Mouse (Mus musculus): ENCODE data around the gene Serinc3.
"Not testable (repeated sequence)": the region's sequence is repeated elsewhere in the genome, so short reads cannot be mapped to it uniquely, and the experiment has no call there.

Gene Serinc3

GRCm38 (mm10) chr2:163644575-163645385 lies at the start of gene Serinc3:
TSS of gene Serinc3 (minus strand) at chr2:163645131.
- DNase-seq (ENCODE audit: low read depth, low spot score) = peak; percentile 99

DNA sequence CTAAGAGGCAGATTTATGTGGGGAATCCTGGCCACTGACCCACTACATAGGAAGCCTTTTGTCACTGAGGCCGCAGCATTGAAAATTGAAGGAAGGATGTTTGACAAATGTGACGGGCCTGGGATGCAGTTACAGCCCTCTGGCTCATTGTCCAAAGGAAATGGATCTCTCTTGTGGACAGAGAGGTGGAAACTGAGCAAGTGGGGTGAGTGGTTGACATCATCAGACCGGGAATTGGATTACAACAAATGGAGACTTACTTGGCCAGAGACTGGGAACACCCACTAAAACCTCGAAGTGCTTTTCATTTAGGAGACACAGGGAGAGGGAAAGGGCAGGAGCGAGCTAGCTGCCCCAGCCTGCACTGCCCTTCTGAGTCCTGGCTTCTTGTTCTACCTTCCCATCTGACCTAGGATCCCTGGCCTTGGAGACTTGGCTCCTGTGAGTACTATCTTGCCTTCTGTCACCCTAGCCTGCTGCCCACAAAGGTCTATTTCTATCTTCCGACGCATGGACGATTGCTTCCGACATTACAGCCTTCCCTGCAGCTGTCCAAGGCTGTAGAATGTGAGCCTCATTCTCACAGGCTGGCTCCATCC lies 48.9 kb upstream of the Serinc3 start:
- DNase-seq (ENCODE audit: low read depth, low spot score) = no peak

GRCm38 (mm10) chr2:163692873-163693612 lies 48.1 kb upstream of the Serinc3 start:
- DNase-seq (ENCODE audit: low read depth, low spot score) = no peak

GRCm38 (mm10) chr2:163691846-163692605 lies 47.1 kb upstream of the Serinc3 start:
- DNase-seq (ENCODE audit: low read depth, low spot score) = no peak

- no peak for DNase-seq (ENCODE audit: low read depth, low spot score)
Observed at GRCm38 (mm10) chr2:163690409-163691304, 45.7 kb upstream of the Serinc3 start.

- no peak for DNase-seq (ENCODE audit: low read depth, low spot score)
Observed at GRCm38 (mm10) chr2:163689771-163690170, 44.8 kb upstream of the Serinc3 start.

- not testable (repeated sequence) for DNase-seq (ENCODE audit: low read depth, low spot score)
Observed at GRCm38 (mm10) chr2:163688377-163688776, 43.4 kb upstream of the Serinc3 start.

DNA sequence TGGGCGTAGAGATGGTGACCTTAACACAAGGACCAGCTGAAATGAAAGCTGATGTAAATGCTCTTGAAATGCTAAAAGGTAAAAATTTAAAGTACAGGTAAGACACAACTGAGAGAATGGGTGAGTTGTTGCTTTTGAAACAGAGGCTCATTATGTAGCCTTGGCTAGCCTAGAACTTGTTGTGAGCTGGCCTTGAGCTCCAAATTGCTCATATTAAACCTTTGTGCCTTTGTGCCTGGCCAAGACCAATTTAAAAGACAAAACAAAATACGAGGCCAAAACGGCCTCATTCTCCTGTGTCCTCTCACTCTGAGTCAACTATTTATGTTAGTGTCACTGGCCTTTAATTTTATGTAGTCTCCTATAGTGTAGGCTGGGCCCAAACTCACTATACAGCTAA lies 42.0 kb upstream of the Serinc3 start:
- DNase-seq (ENCODE audit: low read depth, low spot score) = no peak

DNA sequence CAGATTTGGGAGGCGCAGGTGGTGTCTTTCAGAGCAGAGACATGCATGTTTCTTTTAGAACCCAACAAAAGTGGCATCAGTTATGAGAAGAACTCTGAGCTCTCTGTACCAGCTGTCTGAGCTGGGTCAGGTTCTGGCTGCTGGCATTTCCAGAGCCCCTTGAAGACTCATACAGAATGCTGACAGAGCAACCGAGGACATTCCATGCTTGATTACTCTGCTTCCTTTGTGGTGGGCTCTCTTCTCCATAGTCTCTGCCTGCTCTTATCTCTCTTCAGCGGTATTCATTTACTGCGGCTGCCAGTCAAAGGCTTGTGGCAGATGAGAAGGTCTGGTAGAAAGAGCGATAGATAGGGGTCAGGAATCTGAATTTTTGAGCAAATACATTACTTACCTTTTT lies 41.3 kb upstream of the Serinc3 start:
- DNase-seq (ENCODE audit: low read depth, low spot score) = no peak

- DNase-seq (ENCODE audit: low read depth, low spot score) = no peak
Observed at GRCm38 (mm10) chr2:163685761-163686200, 40.9 kb upstream of the Serinc3 start.

- no peak for DNase-seq (ENCODE audit: low read depth, low spot score)
Observed at GRCm38 (mm10) chr2:163685287-163685686, 40.4 kb upstream of the Serinc3 start.

DNA sequence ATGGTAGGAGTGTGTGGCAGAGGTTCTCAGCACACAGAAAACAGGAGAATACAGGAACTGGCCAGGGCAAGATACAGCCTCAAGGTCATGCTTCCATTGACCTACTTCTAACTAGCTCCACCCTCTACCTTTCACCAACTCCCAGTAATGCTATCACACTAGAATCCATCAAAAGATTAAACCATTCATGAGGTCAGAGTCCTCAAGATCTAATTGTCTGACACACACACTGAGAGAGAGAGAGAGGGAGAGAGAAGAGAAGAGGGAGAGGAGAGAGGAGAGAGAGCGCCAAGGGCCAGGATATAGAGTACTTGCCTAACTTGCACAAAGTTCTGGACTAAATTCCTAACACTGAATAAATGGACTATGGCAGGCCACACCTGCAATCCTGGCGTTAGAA lies 37.4 kb upstream of the Serinc3 start:
- DNase-seq (ENCODE audit: low read depth, low spot score) = no peak

DNA sequence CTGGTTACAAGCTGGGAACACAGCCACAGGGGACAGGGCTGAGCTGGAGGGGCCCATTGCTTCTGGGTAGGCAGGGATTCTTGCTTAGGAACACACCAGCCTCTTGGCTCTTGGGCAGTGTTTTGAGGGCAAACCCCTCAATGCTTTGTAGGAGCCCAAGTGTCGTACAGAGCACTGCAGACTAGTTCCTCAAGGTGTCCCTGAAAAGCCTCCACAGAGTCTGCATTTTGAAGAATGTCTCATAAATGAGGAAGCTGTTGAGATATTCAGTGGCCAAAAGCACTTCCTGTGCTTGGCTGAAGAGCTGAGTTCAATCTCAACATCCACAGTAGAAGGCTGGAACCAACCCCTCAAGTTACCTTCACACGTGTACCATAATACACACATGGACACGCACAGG lies 31.8 kb upstream of the Serinc3 start:
- DNase-seq (ENCODE audit: low read depth, low spot score) = no peak

GRCm38 (mm10) chr2:163676321-163676720 lies 31.4 kb upstream of the Serinc3 start:
- no peak for DNase-seq (ENCODE audit: low read depth, low spot score)

- DNase-seq (ENCODE audit: low read depth, low spot score) = no peak
Observed at GRCm38 (mm10) chr2:163675662-163676061, 30.7 kb upstream of the Serinc3 start.

DNA sequence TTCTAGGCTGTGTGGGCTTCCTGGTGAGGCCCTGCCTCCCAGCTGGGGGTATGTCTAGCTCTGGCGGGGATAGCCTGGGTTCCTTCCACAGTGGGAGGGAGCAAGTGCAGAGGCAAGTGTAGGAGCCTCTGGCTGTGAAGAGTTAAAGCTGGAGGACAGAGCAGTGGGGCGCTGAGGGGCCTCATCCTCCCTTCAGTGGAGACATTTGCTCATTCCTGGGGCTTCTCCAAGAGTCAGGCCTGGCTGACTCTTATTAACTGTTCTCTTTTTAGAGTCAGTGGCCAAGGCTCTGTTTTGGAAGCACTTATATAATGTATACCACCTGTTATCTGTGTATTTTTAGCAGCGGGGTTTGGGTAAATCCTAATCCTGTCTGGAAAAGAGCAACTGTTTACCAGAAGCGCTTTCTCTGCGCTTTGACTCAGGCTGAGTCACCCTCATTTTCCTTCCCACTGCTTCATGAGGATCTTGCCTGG lies 30.3 kb upstream of the Serinc3 start:
- no peak for DNase-seq (ENCODE audit: low read depth, low spot score)

DNA sequence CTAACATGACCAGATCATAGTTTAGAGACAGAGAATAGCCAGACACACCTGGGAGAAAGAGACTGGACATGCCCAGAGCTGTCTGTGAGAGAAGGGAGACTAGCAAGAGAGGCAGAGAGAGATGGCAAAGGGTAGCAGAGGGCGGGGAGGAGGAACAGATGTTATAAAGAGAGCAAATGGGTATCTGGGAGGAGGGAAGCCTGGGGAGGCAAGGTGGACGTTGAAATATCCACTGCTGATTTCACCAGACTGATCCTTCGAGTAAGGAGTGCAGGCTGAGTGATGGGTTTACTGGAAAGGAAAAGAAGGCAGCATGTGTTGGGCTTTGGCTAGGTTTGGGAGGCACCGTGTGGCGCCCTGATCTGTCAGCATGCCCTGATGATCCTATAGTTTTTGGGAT lies 29.5 kb upstream of the Serinc3 start:
- DNase-seq (ENCODE audit: low read depth, low spot score) = no peak

GRCm38 (mm10) chr2:163670872-163671594 lies 26.1 kb upstream of the Serinc3 start:
- no peak for DNase-seq (ENCODE audit: low read depth, low spot score)

DNA sequence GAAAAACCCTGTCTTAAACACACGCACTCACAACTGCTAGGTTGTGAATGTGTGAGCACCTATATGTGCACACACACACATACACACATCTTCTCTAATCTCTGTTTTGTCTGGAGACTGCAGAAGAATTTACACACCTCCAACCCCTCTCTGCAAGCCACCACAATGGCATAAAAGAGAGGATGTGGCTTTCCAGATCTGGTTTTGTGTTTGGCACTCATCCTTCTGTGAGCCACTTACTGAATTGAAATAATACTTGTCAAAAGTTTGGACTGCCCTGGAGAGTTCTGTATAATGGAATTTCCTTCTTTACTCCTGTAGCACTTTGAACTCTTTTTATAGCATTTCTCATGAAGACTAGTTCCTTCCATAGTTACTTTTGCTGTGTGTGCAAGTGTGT lies 22.1 kb upstream of the Serinc3 start:
- no peak for DNase-seq (ENCODE audit: low read depth, low spot score)

DNA sequence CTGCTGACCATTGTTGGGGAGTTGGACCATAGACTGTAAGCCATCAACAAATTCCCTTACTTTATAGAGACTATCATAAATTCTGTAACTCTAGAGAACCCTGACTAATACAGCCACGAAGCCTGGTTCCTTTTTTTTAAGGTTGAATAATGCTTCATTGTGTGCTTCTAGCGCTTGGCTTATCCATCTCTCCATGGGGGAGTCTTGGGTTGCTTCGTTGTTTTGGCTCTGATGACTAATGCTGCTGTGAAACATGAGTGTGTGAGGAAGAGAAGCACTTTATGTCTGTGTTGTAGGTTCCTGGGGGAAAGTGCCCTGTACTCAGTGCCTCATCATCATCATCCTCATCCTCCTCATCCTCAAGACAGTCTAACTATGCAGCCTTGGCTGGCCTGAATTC lies 19.0 kb upstream of the Serinc3 start:
- no peak for DNase-seq (ENCODE audit: low read depth, low spot score)

All from retina, postnatal 7 days (tissue).